Mouse (Mus musculus) liver, embryonic 14.5 days (tissue): Measurements from ENCODE around the gene Mettl15.

Experiments used
- CTCF ChIP-seq: IDR thresholded peaks from 2 replicates; pipeline ENCODE4 v1.5.1; 2016; ENCODE audit warnings: antibody characterized with exemption, low read depth, control low read depth
- EP300 ChIP-seq: IDR thresholded peaks from 2 replicates; pipeline ENCODE4 v1.6.1; 2016; ENCODE audit warnings: antibody characterized with exemption, low read depth

- TF ChIP-seq CTCF: no peak
- no peak for TF ChIP-seq EP300
Observed at GRCm38 (mm10) chr2:109208032-109208431, 72.5 kb downstream of the Mettl15 start.
